Mouse (Mus musculus): ENCODE results near the gene Loxl1.

DNA sequence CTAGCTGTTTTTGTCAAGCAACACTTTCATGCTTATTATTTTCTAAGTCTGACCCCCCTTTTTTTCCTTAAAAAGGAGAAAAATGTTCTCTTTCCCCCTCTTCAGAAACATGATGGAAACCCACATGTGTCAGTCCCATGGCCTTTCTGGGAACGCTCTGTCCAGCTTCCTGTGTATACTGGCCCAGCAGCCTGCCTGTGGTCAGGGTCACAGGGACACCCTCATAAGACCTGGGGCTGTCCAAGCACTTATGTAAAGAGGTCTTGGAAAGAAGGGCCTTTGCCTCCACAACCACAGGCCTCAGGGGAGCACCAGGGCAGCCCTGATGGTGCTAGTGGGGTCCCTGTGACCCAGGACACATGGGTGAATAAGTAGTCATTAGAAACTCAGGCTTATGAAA, 23.9 kb downstream of the Loxl1 start:
- TF ChIP-seq CTCF (IDR thresholded peaks at IDR 0.05) = no peak
- no peak for TF ChIP-seq POLR2A (IDR thresholded peaks at IDR 0.05; ENCODE audit: insufficient read depth, low read depth, low read length)

Data from heart, adult 2 months (tissue).